ENCODE assay signal across 29 mouse cellular contexts in the genomic region with DNA sequence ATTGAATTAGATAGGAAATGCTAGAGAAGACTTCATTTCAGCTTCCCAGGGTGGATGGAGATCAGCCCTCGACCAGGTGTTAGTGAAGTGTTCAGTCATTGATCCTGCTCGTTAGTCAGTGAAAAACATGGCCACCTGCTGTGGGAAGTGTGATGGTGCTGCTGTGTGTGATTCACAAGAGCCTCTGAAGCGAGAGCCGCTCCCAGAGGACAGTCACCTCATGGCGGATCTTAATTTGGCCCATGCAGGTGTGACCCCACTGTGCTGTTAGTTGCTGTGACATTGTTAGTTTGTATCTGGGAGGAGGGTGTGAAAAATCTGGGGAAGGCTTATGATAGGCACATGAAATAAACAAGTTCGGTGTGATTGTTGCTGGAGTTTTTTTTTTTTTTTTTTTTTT. TPM values are rescaled to one million over a fixed set of nuclear protein-coding genes. Genes with fewer than 3 reads are reported as not detected.
DNase-seq lines count a peak whose midpoint lies in the region; ATAC-seq and TF ChIP-seq lines count a peak whose summit lies in the region.
"Had no signal": no experiment of that assay in that cellular context is flagged by ENCODE, and none has a peak within 500 bp of the region (broad histone marks: within the 10 kb centered on the region; RNA-seq: fewer than 3 reads in every experiment).

No protein-coding gene starts in this region.

- H3K4me3 ChIP-seq in hindbrain, postnatal 0 days (ENCODE audit: low read length) = no peak overlapping the region
- H3K4me3 ChIP-seq in hindbrain, embryonic 16.5 days (ENCODE audit: low read length) = no peak overlapping the region
- H3K4me3 ChIP-seq in forebrain, embryonic 14.5 days (ENCODE audit: low read depth, low read length) = no peak overlapping the region
- H3K4me3 ChIP-seq: heart, embryonic 13.5 days; left cerebral cortex, adult 2 months; limb, embryonic 15.5 days; lung, embryonic 15.5 days; megakaryocyte, embryonic 14.5 days; myocyte; neural tube, embryonic 13.5 days; stomach, embryonic 15.5 days had no signal

- H3K27me3 ChIP-seq in hindbrain, postnatal 0 days (ENCODE audit: insufficient read depth, low read length) = no peaks in the 10 kb centered on the region
- H3K27me3 ChIP-seq in hindbrain, embryonic 16.5 days (replicated peaks; ENCODE audit: control insufficient read depth, insufficient read depth, low read length) = no peaks in the 10 kb centered on the region
- H3K27me3 ChIP-seq in forebrain, embryonic 14.5 days (replicated peaks; ENCODE audit: control insufficient read depth, insufficient read depth, low read length) = no peaks in the 10 kb centered on the region
- H3K27me3 ChIP-seq: limb, embryonic 15.5 days; lung, embryonic 15.5 days; neural tube, embryonic 13.5 days; stomach, embryonic 15.5 days had no signal

- no peak overlapping the region for H3K4me2 ChIP-seq in hindbrain, postnatal 0 days (ENCODE audit: low read depth, low read length)
- no peak overlapping the region for H3K4me2 ChIP-seq in hindbrain, embryonic 16.5 days (ENCODE audit: low read length)
- H3K4me2 ChIP-seq in forebrain, embryonic 14.5 days (ENCODE audit: low read length) = no peak overlapping the region
- H3K4me2 ChIP-seq: heart, embryonic 13.5 days; limb, embryonic 15.5 days; lung, embryonic 15.5 days; neural tube, embryonic 13.5 days; stomach, embryonic 15.5 days had no signal

- WGBS in hindbrain, postnatal 0 days = 53% methylated on average over 6 of the region's 6 CpGs
- 59% methylated on average over 6 of the region's 6 CpGs for WGBS in hindbrain, embryonic 16.5 days
- WGBS in forebrain, embryonic 14.5 days = 35% methylated on average over 6 of the region's 6 CpGs

- no peak overlapping the region for H3K9ac ChIP-seq in hindbrain, postnatal 0 days (replicated peaks; ENCODE audit: low read length)
- no peak overlapping the region for H3K9ac ChIP-seq in hindbrain, embryonic 16.5 days (ENCODE audit: low read depth, low read length)
- H3K9ac ChIP-seq in forebrain, embryonic 14.5 days (ENCODE audit: low read length) = no peak overlapping the region
- H3K9ac ChIP-seq: heart, embryonic 13.5 days; limb, embryonic 15.5 days; liver, embryonic 14.5 days; lung, embryonic 15.5 days; neural tube, embryonic 13.5 days; stomach, embryonic 15.5 days had no signal

- ATAC-seq in hindbrain, postnatal 0 days = no peak
- no peak for ATAC-seq in hindbrain, embryonic 16.5 days
- no peak for ATAC-seq in forebrain, embryonic 14.5 days
- ATAC-seq: midbrain, embryonic 16.5 days had no signal

- peak; percentile 6 for DNase-seq in hindbrain, postnatal 0 days (ENCODE audit: low spot score)
- peak; percentile 41 for DNase-seq in A20 (ENCODE audit: low read depth, low spot score)
- DNase-seq in ES-CJ7 (ENCODE audit: low read depth, low spot score) = peak; percentile 10
- DNase-seq in forebrain, embryonic 14.5 days (ENCODE audit: low spot score) = peak; percentile 31
- DNase-seq in retina, postnatal 1 day = no peak
- DNase-seq in retina, embryonic 14.5 days (ENCODE audit: low spot score) = no peak
- DNase-seq: cerebellum, adult 18-20 months; cerebellum, postnatal 25 days; gastrocnemius, postnatal 14 days; heart, adult 18-20 months; heart, postnatal 14 days; kidney, adult 11 months; kidney, postnatal 4 days; left cerebral cortex, postnatal 4 days; lung, postnatal 36 days; right cerebral cortex, adult 18-20 months; right cerebral cortex, postnatal 4 days had no signal

- H3K36me3 ChIP-seq in hindbrain, postnatal 0 days (ENCODE audit: insufficient read depth, low read length) = no peaks in the 10 kb centered on the region
- H3K36me3 ChIP-seq in hindbrain, embryonic 16.5 days (ENCODE audit: control insufficient read depth, insufficient read depth, low read length) = no peaks in the 10 kb centered on the region
- H3K36me3 ChIP-seq in forebrain, embryonic 14.5 days (ENCODE audit: control insufficient read depth, insufficient read depth, low read length) = no peaks in the 10 kb centered on the region
- H3K36me3 ChIP-seq: heart, embryonic 13.5 days; limb, embryonic 15.5 days; lung, embryonic 15.5 days; neural tube, embryonic 13.5 days; stomach, embryonic 15.5 days had no signal

- no peak for TF ChIP-seq CTCF in hindbrain, postnatal 0 days (IDR thresholded peaks at IDR 0.05; ENCODE audit: low read depth)

- no peak overlapping the region for H3K27ac ChIP-seq in hindbrain, postnatal 0 days
- H3K27ac ChIP-seq in hindbrain, embryonic 16.5 days (ENCODE audit: low read depth, low read length) = no peak overlapping the region
- no peak overlapping the region for H3K27ac ChIP-seq in forebrain, embryonic 14.5 days (ENCODE audit: low read depth, low read length)
- H3K27ac ChIP-seq: heart, embryonic 13.5 days; left cerebral cortex, adult 2 months; limb, embryonic 15.5 days; liver, embryonic 14.5 days; lung, embryonic 15.5 days; neural tube, embryonic 13.5 days; stomach, embryonic 15.5 days had no signal

- no peaks in the 10 kb centered on the region for H3K9me3 ChIP-seq in hindbrain, postnatal 0 days (ENCODE audit: low read length)
- no peaks in the 10 kb centered on the region for H3K9me3 ChIP-seq in hindbrain, embryonic 16.5 days (ENCODE audit: control insufficient read depth, low read length)
- no peaks in the 10 kb centered on the region for H3K9me3 ChIP-seq in forebrain, embryonic 14.5 days (replicated peaks; ENCODE audit: control insufficient read depth, low read length)
- H3K9me3 ChIP-seq: heart, embryonic 13.5 days; limb, embryonic 15.5 days; lung, embryonic 15.5 days; megakaryocyte, embryonic 14.5 days; neural tube, embryonic 13.5 days; stomach, embryonic 15.5 days had no signal

- H3K4me1 ChIP-seq in hindbrain, postnatal 0 days (ENCODE audit: insufficient read depth, low read length) = no peaks in the 10 kb centered on the region
- H3K4me1 ChIP-seq in hindbrain, embryonic 16.5 days (ENCODE audit: control insufficient read depth, insufficient read depth, low read depth, low read length) = no peaks in the 10 kb centered on the region
- peaks cover 5% of the 10 kb centered on the region for H3K4me1 ChIP-seq in forebrain, embryonic 14.5 days (ENCODE audit: control insufficient read depth, insufficient read depth, low read length)
- H3K4me1 ChIP-seq: heart, embryonic 13.5 days; limb, embryonic 15.5 days; lung, embryonic 15.5 days; megakaryocyte, embryonic 14.5 days; neural tube, embryonic 13.5 days; stomach, embryonic 15.5 days had no signal

RNA-seq across cellular contexts. Expression of a gene that starts 7.3 kb away (rescaled TPM):
- 2.4 and 5.0 TPM in 2 replicates for total RNA-seq in hindbrain, postnatal 0 days (2014; rRNA removed)
- 2.8 and 3.3 TPM in 2 replicates for polyA plus RNA-seq in hindbrain, postnatal 0 days (2015; fragmentation: Nextera tagmentation; extraction: Ambion mirVana)
- 2.5 TPM in 2 replicates for polyA plus RNA-seq in hindbrain, embryonic 16.5 days (2015; fragmentation: Nextera tagmentation; extraction: Ambion mirVana)
- polyA plus RNA-seq in forebrain, embryonic 14.5 days (2014; fragmentation: Nextera tagmentation; extraction: Ambion mirVana) = 3.5 and 5.1 TPM in 2 replicates
- polyA plus RNA-seq: C2C12, myocyte had no signal

Comparison
In these comparisons a context has a peak if more than half of its experiments do, and no peak if none do; other contexts are left out.
1. DNase-seq: peak in hindbrain, postnatal 0 days (single experiment), A20 (single experiment), ES-CJ7 (single experiment) and forebrain, embryonic 14.5 days (single experiment); none in retina, postnatal 1 day (single experiment) and retina, embryonic 14.5 days (single experiment).